Mouse (Mus musculus) left cerebral cortex, postnatal 25 days (tissue): ENCODE results near the gene Olfr806. TPM values are rescaled to one million over a fixed set of nuclear protein-coding genes. Genes with fewer than 3 reads are reported as not detected.

Experiments
- DNase-seq, 2 experiments: peaks; one replicate each; pipeline ENCODE4 v3.0.0; 2022; ENCODE audit warnings: low spot score in 2 of 2, mixed read lengths in 1 of 2
- intact Hi-C: fragments of 180-260 bp; cut with DNase I; formaldehyde crosslinking; loops from one replicate; pipeline ENCODE4 v1.15.1; 2025
- microRNA-seq, 2 experiments: library from miRNA; unstranded; fragments of <30 nt; microRNA quantifications; one replicate each; pipeline ENCODE4 v1.2.0; 2022
- total RNA-seq, 2 experiments: library from RNA; stranded (reverse); gene quantifications; 2 replicates each; pipeline ENCODE4 v1.2.3; 2021

Olfr806 gene
- total RNA-seq: not detected

GRCm38 (mm10) chr10:129741821-129742220 lies at the start of gene Olfr806:
Gene Olfr806, minus strand, starts transcription at chr10:129741921.
- intact Hi-C loops: no loop called here
- DNase-seq: no peak

GRCm38 (mm10) chr10:129778123-129778522 lies 36.4 kb upstream of the Olfr806 start:
- intact Hi-C loops: no loop called here
- DNase-seq: no peak

GRCm38 (mm10) chr10:129774338-129774737 lies 32.6 kb upstream of the Olfr806 start, which contains the start of gene Olfr809:
Gene Olfr809, plus strand, starts transcription at chr10:129774638.
- no peak for DNase-seq
- intact Hi-C loops: no loop called here

- no peak for DNase-seq
- intact Hi-C loops: no loop called here
Observed at GRCm38 (mm10) chr10:129765182-129765581, 23.5 kb upstream of the Olfr806 start, which contains the start of gene Olfr808. Gene Olfr808, plus strand, starts transcription at chr10:129765482.

- DNase-seq: no peak
- intact Hi-C loops: no loop called here
Observed at GRCm38 (mm10) chr10:129757693-129758092, 16.0 kb upstream of the Olfr806 start, which contains the start of gene Olfr807. Gene Olfr807, minus strand, starts transcription at chr10:129757793.

- intact Hi-C loops: no loop called here
- no peak for DNase-seq
Observed at GRCm38 (mm10) chr10:129729275-129729674, 12.4 kb downstream of the Olfr806 start, which contains the start of gene Olfr805. Gene Olfr805, minus strand, starts transcription at chr10:129729375.

GRCm38 (mm10) chr10:129702910-129703309 lies 38.8 kb downstream of the Olfr806 start, which contains the start of gene Olfr804:
Gene Olfr804, plus strand, starts transcription at chr10:129703210.
- DNase-seq: no peak
- intact Hi-C loops: no loop called here

GRCm38 (mm10) chr10:129694186-129694585 lies 47.5 kb downstream of the Olfr806 start, which contains the start of gene Olfr803:
Gene Olfr803, minus strand, starts transcription at chr10:129694286.
- intact Hi-C loops: no loop called here
- no peak for DNase-seq

GRCm38 (mm10) chr10:129688069-129688468 lies 53.7 kb downstream of the Olfr806 start, which contains the start of gene Olfr802:
Gene Olfr802, minus strand, starts transcription at chr10:129688169.
- no peak for DNase-seq

More at GRCm38 (mm10) chr10:129688069-129688468, 53.7 kb downstream of the Olfr806 start, which contains the start of gene Olfr802:
- intact Hi-C loops: no loop called here

Small RNA genes within 50 kb of the gene (microRNA-seq; reads per million reads assigned to microRNA genes)
- gene Gm24485: 0 reads per million in 2 experiments

Other genes starting within 250 kb of the Olfr806 start
- gene Olfr790, start 243.4 kb downstream of the Olfr806 start, total RNA-seq: not detected
- gene Olfr791, start 220.1 kb downstream of the Olfr806 start, total RNA-seq: not detected
- gene Olfr792, start 202.8 kb downstream of the Olfr806 start, total RNA-seq: not detected
- not detected for gene Olfr794, start 174.3 kb downstream of the Olfr806 start, total RNA-seq
- not detected for gene Olfr796, start 129.4 kb downstream of the Olfr806 start, total RNA-seq
- gene Olfr798, start 114.0 kb downstream of the Olfr806 start, total RNA-seq: not detected
- gene Olfr799, start 104.4 kb downstream of the Olfr806 start, total RNA-seq: not detected
- gene Olfr800, start 84.2 kb downstream of the Olfr806 start, total RNA-seq: not detected
- not detected for gene Olfr801, start 68.1 kb downstream of the Olfr806 start, total RNA-seq
- gene Olfr802, start 53.8 kb downstream of the Olfr806 start, total RNA-seq: under 1 TPM; 0.14 to 0.21 TPM
- gene Olfr803, start 47.6 kb downstream of the Olfr806 start, total RNA-seq: not detected
- not detected for gene Olfr804, start 38.7 kb downstream of the Olfr806 start, total RNA-seq
- not detected for gene Olfr805, start 12.5 kb downstream of the Olfr806 start, total RNA-seq
- gene Olfr807, start 15.9 kb upstream of the Olfr806 start, total RNA-seq: not detected
- not detected for gene Olfr808, start 23.6 kb upstream of the Olfr806 start, total RNA-seq
- not detected for gene Olfr809, start 32.7 kb upstream of the Olfr806 start, total RNA-seq
- gene Olfr810, start 53.0 kb upstream of the Olfr806 start, total RNA-seq: not detected
- gene Olfr811, start 62.5 kb upstream of the Olfr806 start, total RNA-seq: not detected
- gene Olfr812, start 104.2 kb upstream of the Olfr806 start, total RNA-seq: not detected
- not detected for gene Olfr813, start 113.4 kb upstream of the Olfr806 start, total RNA-seq
- gene Olfr814, start 137.9 kb upstream of the Olfr806 start, total RNA-seq: not detected
- not detected for gene Olfr815, start 163.9 kb upstream of the Olfr806 start, total RNA-seq
- not detected for gene Olfr816, start 173.7 kb upstream of the Olfr806 start, total RNA-seq
- not detected for gene Olfr818, start 207.2 kb upstream of the Olfr806 start, total RNA-seq
- gene Olfr819, start 225.3 kb upstream of the Olfr806 start, total RNA-seq: not detected
- gene Olfr247, start 234.2 kb upstream of the Olfr806 start, total RNA-seq: not detected
- not detected for gene Gm10310, start 243.1 kb upstream of the Olfr806 start, total RNA-seq